Mouse (Mus musculus) layer of hippocampus, postnatal 14 days (tissue): Measurements from ENCODE around the gene S100a11. TPM values are rescaled to one million over a fixed set of nuclear protein-coding genes. Genes with fewer than 3 reads are reported as not detected.
A peak's percentile ranks its signal among the peaks of the same experiment; 100 is the strongest.

Experiments
- DNase-seq, 2 experiments: peaks; one replicate each; pipeline ENCODE4 v3.0.0; 2021 to 2022; ENCODE audit warnings: low spot score in 2 of 2, mixed read lengths in 1 of 2
- total RNA-seq, 2 experiments: library from RNA; stranded (reverse); gene quantifications; 2 replicates each; pipeline ENCODE4 v1.2.3; 2021

The S100a11 gene
- total RNA-seq, 2 experiments from 2014 or later: 11.8 to 17.4 TPM

- DNase-seq: no peak
Observed at GRCm38 (mm10) chr3:93557471-93557870, 37.2 kb downstream of the S100a11 start.

GRCm38 (mm10) chr3:93559961-93560360 lies 39.7 kb downstream of the S100a11 start:
- DNase-seq: no peak

DNA sequence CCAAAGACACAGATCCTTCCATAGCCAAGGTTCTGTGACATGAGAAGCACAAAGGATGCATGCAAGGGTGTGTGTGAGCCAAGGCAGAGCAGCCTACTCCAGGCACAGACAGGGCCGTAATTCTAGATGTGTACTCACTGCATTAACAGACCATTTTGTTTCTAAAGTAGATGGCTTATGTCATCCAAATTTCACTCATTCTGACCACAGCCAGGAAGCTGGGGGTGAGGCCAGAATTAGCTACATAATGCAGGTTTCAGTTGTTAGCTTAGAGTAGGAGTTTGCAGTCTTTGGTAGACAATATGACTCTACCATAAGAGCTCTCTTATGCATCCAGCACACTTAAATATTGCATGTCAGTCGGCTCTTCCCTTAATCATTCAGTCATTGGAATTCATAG lies 42.1 kb downstream of the S100a11 start:
- no peak for DNase-seq

GRCm38 (mm10) chr3:93563216-93563615 lies 42.9 kb downstream of the S100a11 start:
- DNase-seq: no peak

DNA sequence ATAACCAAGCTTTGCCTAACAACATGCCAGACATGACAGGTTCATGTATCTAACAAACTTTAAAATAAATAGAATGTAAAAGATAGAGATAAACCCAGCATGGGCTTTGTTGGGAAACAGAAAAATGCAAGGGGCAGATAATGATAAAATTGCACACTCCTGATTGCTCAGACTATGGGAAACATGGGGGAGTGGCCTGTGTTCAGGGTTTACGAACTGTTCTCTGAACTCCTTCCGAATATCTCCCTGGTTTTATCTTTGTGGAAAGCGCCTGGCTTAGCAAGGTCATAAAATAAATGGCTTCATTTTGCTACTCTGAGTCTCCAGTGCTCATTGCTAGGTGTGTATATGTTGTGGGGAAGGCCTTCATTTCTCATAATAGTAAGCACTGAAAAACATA lies 46.6 kb downstream of the S100a11 start:
- DNase-seq: no peak

DNA sequence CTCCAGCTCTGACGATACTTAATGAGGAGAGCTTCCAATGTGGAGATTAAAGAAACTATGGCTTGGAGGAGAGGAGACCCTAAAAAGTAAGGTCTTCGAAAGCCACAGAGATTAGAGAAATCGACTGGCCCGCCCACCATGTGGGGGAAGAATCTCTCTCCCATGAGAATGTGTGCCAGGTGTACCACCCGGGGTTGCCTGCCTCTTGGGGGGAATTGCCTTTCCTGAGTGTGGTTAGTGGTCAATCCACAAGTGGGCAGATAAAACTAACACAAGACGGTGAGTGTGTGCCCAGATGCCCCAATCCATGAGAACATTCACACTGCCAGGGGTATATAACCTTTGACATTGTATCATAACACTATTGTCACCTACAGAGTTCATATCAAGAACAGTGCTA lies 47.4 kb downstream of the S100a11 start:
- no peak for DNase-seq

DNA sequence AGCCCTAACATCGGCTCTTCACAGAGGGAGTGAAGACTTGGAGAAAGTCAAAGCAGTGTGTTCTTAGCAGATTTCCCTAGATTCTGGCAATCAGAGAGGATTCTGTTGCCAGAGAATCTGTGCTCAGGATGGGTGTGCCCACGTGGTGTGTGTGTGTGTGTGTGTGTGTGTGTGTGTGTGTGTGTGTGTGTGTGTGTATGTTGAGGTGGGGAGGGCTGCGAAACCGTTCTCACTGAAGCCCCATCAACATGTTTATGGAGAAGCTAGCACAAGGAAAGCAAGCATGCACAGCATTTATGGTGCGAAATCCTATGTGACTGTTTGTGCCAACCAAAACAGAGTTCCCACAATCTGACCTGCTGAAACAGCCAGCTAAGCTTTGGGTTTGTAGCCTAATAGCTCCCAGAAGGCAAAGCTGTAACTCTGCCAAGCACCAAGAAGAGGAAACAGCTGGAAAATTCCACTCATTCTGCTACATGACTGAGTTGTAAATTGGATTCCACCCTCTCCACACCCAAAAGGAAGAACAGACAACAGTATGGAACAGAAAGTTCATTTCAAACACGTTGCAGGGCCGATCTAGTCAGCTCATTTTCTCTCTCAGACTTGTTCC lies 48.2 kb downstream of the S100a11 start:
- DNase-seq: peak; percentile 54 to 72

DNA sequence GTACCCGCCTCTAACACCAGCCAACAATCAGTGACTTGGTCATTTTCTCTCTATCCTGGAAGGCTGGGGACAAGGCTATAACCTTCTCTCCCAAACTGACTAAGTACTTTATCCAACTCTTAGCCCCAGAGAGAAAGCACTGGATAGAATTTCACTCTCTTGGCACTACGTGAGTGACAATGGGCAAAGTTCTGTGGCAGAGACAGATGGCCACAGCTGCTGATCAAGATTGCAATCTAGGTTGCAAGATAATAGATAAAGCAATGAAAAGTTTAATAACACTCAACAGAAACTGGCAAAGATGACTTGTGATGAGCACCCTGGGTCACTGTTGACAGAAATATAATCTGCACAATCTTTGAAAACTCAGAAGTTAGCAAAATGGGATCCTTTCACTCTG lies 48.8 kb downstream of the S100a11 start:
- DNase-seq: no peak

GRCm38 (mm10) chr3:93572058-93572791 lies 51.9 kb downstream of the S100a11 start:
- DNase-seq: no peak

Other genes starting within 250 kb of the S100a11 start
- gene Flg, start 247.0 kb upstream of the S100a11 start, total RNA-seq: not detected
- gene Hrnr, start 200.7 kb upstream of the S100a11 start, total RNA-seq: not detected
- not detected for gene Rptn, start 126.8 kb upstream of the S100a11 start, total RNA-seq
- 1 to 10 TPM in 1 of 2 experiments, under 1 TPM in 1; 0.90 to 1.0 TPM for gene Tchh, start 78.2 kb upstream of the S100a11 start, total RNA-seq
- not detected for gene Tchhl1, start 51.7 kb upstream of the S100a11 start, total RNA-seq
- gene S100a10, start 34.6 kb downstream of the S100a11 start, total RNA-seq: 10 to 100 TPM; 31.1 to 34.9 TPM
- gene Tdpoz2, start 132.2 kb downstream of the S100a11 start, total RNA-seq: not detected
- gene Tdpoz1, start 155.8 kb downstream of the S100a11 start, total RNA-seq: not detected
- gene Gm37596, start 172.6 kb downstream of the S100a11 start, total RNA-seq: not detected